Mouse (Mus musculus): ENCODE measurements around the gene 1700024P04Rik.
A peak's percentile ranks its signal among the peaks of the same experiment; 100 is the strongest.

1700024P04Rik gene

GRCm38 (mm10) chr13:98966583-98966982 is 17.8 kb downstream of the 1700024P04Rik start:
- DNase-seq (ENCODE audit: low spot score in 2 of 2) = no peak

GRCm38 (mm10) chr13:98963612-98964011 is 20.8 kb downstream of the 1700024P04Rik start:
- DNase-seq (ENCODE audit: low spot score in 2 of 2) = no peak

DNA sequence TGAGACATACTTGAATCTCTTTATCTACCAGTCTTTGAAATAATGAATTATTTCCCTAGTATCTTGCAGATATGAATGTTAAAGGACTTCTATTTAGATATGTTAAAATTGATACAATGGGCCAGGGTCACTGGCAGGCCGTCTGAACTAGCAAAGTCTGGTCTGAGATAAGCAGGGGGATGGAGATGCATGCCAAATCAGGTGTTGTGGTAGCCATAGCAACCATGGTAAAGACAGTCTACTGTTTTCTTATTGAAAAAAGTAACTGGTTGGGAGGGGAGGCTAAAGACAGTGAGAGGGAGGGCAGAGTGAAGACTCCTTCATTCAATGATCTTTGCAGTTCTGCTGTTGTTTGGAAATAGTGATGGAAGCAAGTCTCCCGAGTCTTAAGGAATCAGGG is 26.2 kb downstream of the 1700024P04Rik start:
- no peak for DNase-seq (ENCODE audit: low spot score in 2 of 2)

GRCm38 (mm10) chr13:98956209-98956608 is 28.2 kb downstream of the 1700024P04Rik start:
- no peak for DNase-seq (ENCODE audit: low spot score in 2 of 2)

DNA sequence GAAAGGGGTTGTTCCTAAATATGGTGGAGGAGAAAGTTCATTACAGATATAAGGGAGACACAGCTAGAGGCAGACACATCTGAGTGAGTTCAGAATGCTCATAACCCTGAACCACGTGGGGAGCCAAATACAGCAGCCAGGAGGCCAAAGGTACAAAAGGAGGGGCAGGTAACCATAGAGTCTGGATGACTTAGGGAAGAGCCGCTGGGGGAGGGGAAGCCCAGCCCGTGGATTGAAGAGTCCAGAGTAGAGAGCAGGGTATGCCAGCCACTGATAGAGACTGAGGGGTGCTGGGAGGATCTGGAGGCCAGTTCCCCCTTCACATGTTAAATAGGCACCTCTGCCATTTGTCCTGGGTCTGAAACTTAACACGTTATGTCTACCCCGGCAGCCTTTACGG is 28.7 kb downstream of the 1700024P04Rik start:
- DNase-seq (ENCODE audit: low spot score in 2 of 2) = no peak

DNA sequence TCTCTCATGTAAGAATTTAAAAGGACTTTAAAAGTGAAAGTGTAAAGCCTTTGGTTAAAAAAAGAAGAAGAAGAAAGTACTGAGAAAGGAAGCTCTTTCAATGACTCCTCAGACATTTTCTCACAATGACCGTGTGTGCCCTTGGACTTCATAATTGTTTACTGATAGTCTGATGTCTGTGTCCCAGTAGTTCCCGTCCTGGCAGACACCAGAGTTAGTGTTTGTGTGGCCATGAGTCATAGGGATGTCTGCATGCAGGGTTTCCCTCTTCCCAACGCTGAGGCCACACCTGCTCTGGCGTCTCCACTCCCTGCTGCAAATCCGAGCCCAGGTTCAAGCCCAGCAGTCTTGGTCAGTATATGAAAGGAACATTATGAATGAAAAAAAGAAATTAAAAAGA is 29.1 kb downstream of the 1700024P04Rik start:
- DNase-seq (ENCODE audit: low spot score in 2 of 2) = no peak

DNA sequence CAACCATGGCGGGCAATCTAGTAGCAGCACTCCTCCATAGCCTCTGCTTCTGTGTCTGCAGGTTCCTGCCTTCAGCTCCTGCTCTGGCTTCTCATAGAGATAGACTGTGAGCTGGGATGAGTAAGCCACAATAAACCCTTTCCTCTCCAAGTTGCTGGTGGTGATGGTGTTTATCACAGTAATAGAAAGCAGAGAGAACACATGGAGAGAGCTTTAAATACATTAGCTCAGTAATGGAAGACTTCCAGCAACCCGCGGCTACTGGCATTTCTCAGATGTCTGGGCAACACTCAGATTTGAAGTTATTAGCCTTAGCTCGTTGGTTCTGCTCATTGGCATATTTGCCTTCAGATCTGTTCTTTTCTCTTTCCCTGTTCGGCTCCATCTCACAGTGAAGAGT is 30.5 kb downstream of the 1700024P04Rik start:
- DNase-seq (ENCODE audit: low spot score in 2 of 2) = no peak

GRCm38 (mm10) chr13:98951951-98952350 is 32.4 kb downstream of the 1700024P04Rik start:
- DNase-seq (ENCODE audit: low spot score in 2 of 2) = no peak

DNA sequence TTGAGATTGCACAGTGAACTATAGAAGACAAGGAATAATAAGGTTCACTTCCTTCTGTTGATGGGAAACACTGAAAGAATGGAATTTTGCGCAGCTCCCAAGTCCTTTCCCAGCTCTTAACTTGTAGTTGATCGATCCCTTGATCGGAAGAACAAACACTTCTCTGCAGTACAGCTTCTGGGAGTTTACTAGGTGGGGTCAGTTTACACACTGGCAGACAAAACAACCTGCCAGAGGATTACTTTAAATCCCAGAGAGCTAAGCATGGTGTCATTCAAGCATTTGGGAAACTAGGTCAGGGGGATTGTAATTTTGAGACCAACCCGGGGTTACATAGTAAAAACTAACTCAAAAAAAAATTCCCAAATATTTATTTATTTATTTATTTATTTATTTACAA is 36.2 kb downstream of the 1700024P04Rik start:
- DNase-seq (ENCODE audit: low spot score in 2 of 2) = no peak

DNA sequence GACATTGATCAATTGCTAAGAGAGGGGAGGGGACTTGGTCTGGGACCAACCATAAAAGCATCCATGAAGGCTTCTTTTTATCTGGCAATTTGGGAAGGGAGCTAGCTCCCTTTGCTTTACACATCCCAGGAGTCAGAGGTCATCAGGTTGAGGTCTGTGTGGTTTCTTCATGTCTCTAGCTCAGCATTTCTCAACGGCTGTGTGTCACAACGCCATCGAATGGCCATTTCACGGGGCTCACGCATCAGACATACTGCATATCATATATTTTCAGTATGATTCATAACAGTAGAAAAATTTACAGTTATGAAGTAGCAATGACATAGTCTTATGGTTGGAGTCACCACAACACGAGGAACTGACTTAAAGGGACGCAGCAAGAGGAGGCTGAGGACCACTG is 37.9 kb downstream of the 1700024P04Rik start:
- no peak for DNase-seq (ENCODE audit: low spot score in 2 of 2)

DNA sequence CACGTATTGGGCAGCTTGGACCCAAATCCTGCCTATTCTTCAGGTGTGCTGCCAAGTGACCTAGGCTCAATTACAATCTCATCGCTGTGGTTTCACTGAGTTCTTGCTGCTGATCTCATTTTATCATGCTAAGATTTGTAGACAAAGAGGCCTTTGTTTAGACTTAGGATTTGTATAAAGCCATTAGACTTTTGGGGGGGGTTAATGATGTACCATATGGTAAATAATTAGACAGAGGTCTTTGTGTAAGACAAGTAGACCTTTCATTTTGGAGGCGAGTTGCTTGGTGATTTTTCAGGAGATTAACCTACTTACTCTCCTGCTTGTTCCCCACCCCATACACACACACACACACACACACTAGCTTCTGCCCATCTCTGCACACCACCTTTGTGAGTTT is 38.5 kb downstream of the 1700024P04Rik start:
- DNase-seq (ENCODE audit: low spot score in 2 of 2) = no peak

GRCm38 (mm10) chr13:98945381-98945780 is 39.0 kb downstream of the 1700024P04Rik start:
- DNase-seq (ENCODE audit: low spot score in 2 of 2) = no peak

GRCm38 (mm10) chr13:98944620-98945081 is 39.7 kb downstream of the 1700024P04Rik start:
- DNase-seq (ENCODE audit: low spot score in 2 of 2) = peak; percentile 13 to 45

DNA sequence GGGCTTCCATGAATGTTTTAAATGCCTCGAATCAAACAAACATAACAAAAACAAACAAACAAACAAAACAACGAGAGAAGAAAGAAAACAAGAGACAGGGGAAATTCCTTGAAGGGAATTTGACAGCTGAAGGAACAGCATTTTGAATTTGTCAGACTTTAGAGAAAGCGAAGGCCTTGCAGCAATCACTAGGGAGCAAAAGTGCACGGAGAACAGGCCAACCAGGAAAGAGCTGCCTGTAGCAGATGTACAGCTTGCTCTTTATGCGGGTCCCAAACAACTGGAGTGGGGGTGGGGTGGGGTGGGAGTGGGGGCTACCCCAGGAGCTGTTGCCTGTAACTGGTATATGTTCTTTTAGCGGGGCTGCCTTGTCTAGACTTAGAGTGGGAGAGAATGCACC is 42.0 kb downstream of the 1700024P04Rik start:
- DNase-seq (ENCODE audit: low spot score in 2 of 2) = no peak

GRCm38 (mm10) chr13:98941829-98942343 is 42.5 kb downstream of the 1700024P04Rik start:
- DNase-seq (ENCODE audit: low spot score in 2 of 2) = no peak

GRCm38 (mm10) chr13:98937108-98937507 is 47.3 kb downstream of the 1700024P04Rik start:
- no peak for DNase-seq (ENCODE audit: low spot score in 2 of 2)
